In genomic region chr5:51935391-51936354, GRCm38 (mm10) we compare ENCODE assay signal across 25 mouse cellular contexts.
DNase-seq lines count a peak whose midpoint lies in the region; ATAC-seq and TF ChIP-seq lines count a peak whose summit lies in the region.
"Had no signal": no experiment of that assay in that cellular context is flagged by ENCODE, and none has a peak within 500 bp of the region (broad histone marks: within the 10 kb centered on the region; RNA-seq: fewer than 3 reads in every experiment).

No protein-coding gene starts in this region.

- H3K4me2 ChIP-seq in midbrain, embryonic 11.5 days = no peak overlapping the region
- no peak overlapping the region for H3K4me2 ChIP-seq in midbrain, embryonic 14.5 days (ENCODE audit: low read length)
- H3K4me2 ChIP-seq: forebrain, embryonic 15.5 days; hindbrain, embryonic 15.5 days; kidney, embryonic 15.5 days; limb, embryonic 12.5 days; midbrain, embryonic 12.5 days; neural tube, embryonic 13.5 days had no signal

- 82% methylated on average over 17 of the region's 17 CpGs for WGBS in heart, embryonic 10.5 days
- WGBS in midbrain, embryonic 11.5 days = 76% methylated on average over 17 of the region's 17 CpGs
- WGBS in midbrain, embryonic 14.5 days = 70% methylated on average over 17 of the region's 17 CpGs
- WGBS in olfactory bulb, adult 2 months = 69% methylated on average over 17 of the region's 17 CpGs

- no peaks in the 10 kb centered on the region for H3K9me3 ChIP-seq in heart, embryonic 10.5 days
- H3K9me3 ChIP-seq in midbrain, embryonic 11.5 days (ENCODE audit: control insufficient read depth, low read length) = no peaks in the 10 kb centered on the region
- no peaks in the 10 kb centered on the region for H3K9me3 ChIP-seq in midbrain, embryonic 14.5 days (ENCODE audit: control insufficient read depth, low read length)
- H3K9me3 ChIP-seq: forebrain, embryonic 15.5 days; hindbrain, embryonic 15.5 days; kidney, embryonic 15.5 days; limb, embryonic 12.5 days; midbrain, embryonic 12.5 days; neural tube, embryonic 13.5 days had no signal

- no peak overlapping the region for H3K9ac ChIP-seq in midbrain, embryonic 11.5 days (ENCODE audit: low read length)
- no peak overlapping the region for H3K9ac ChIP-seq in midbrain, embryonic 14.5 days (replicated peaks; ENCODE audit: low read length)
- H3K9ac ChIP-seq: forebrain, embryonic 15.5 days; hindbrain, embryonic 15.5 days; kidney, embryonic 15.5 days; limb, embryonic 12.5 days; liver, embryonic 14.5 days; midbrain, embryonic 12.5 days; neural tube, embryonic 13.5 days had no signal

- ATAC-seq in midbrain, embryonic 11.5 days (ENCODE audit: low FRiP score) = no peak
- ATAC-seq in midbrain, embryonic 14.5 days (ENCODE audit: low FRiP score, low TSS enrichment) = no peak
- ATAC-seq: forebrain, embryonic 15.5 days; intestine, embryonic 16.5 days had no signal

- H3K4me3 ChIP-seq in heart, embryonic 10.5 days = no peak overlapping the region
- H3K4me3 ChIP-seq in midbrain, embryonic 11.5 days (ENCODE audit: low read depth, low read length) = no peak overlapping the region
- H3K4me3 ChIP-seq in midbrain, embryonic 14.5 days (replicated peaks; ENCODE audit: low read depth, low read length) = no peak overlapping the region
- H3K4me3 ChIP-seq in olfactory bulb, adult 2 months (ENCODE audit: insufficient read depth, low read depth, low read length) = no peak overlapping the region
- H3K4me3 ChIP-seq: forebrain, embryonic 15.5 days; hindbrain, embryonic 15.5 days; kidney, embryonic 15.5 days; limb, embryonic 12.5 days; midbrain, embryonic 12.5 days; neural tube, embryonic 13.5 days had no signal

- TF ChIP-seq POLR2A in brain, embryonic 14.5 days (IDR thresholded peaks at IDR 0.05; ENCODE audit: borderline replicate concordance, extremely low read depth, insufficient read depth, insufficient read length, poor library complexity, severe bottlenecking) = no peak
- TF ChIP-seq POLR2A in olfactory bulb, adult 2 months (IDR thresholded peaks at IDR 0.05; ENCODE audit: insufficient read depth, low read depth, low read length) = no peak

- no peaks in the 10 kb centered on the region for H3K27me3 ChIP-seq in heart, embryonic 10.5 days (ENCODE audit: insufficient read depth, poor library complexity, severe bottlenecking)
- H3K27me3 ChIP-seq in midbrain, embryonic 11.5 days (ENCODE audit: control insufficient read depth, insufficient read depth, low read length) = no peaks in the 10 kb centered on the region
- H3K27me3 ChIP-seq in midbrain, embryonic 14.5 days (ENCODE audit: control insufficient read depth, insufficient read depth, low read length) = no peaks in the 10 kb centered on the region
- H3K27me3 ChIP-seq: forebrain, embryonic 15.5 days; hindbrain, embryonic 15.5 days; kidney, embryonic 15.5 days; limb, embryonic 12.5 days; midbrain, embryonic 12.5 days; neural tube, embryonic 13.5 days had no signal

- no peak for TF ChIP-seq CTCF in brain, embryonic 14.5 days (IDR thresholded peaks at IDR 0.05; ENCODE audit: borderline replicate concordance, extremely low read depth, insufficient read depth, insufficient read length)
- TF ChIP-seq CTCF in olfactory bulb, adult 2 months (IDR thresholded peaks at IDR 0.05; ENCODE audit: insufficient read depth, low read depth, low read length) = no peak

- H3K36me3 ChIP-seq in heart, embryonic 10.5 days = no peaks in the 10 kb centered on the region
- no peaks in the 10 kb centered on the region for H3K36me3 ChIP-seq in midbrain, embryonic 11.5 days (ENCODE audit: control insufficient read depth, insufficient read depth, low read length)
- H3K36me3 ChIP-seq in midbrain, embryonic 14.5 days (ENCODE audit: control insufficient read depth, insufficient read depth, low read length) = no peaks in the 10 kb centered on the region
- H3K36me3 ChIP-seq: forebrain, embryonic 15.5 days; hindbrain, embryonic 15.5 days; kidney, embryonic 15.5 days; limb, embryonic 12.5 days; midbrain, embryonic 12.5 days; neural tube, embryonic 13.5 days had no signal

- intact Hi-C loops in heart, postnatal 10 days (cut with DNase I) = no loop called here

- peak; percentile 64 for DNase-seq in heart, embryonic 10.5 days (ENCODE audit: low spot score)
- DNase-seq in heart, postnatal 10 days = no peak
- peak; percentile 66 for DNase-seq in midbrain, embryonic 11.5 days (ENCODE audit: low spot score, missing footprints)
- DNase-seq in midbrain, embryonic 14.5 days = no peak
- peak; percentile 8 for DNase-seq in brain, embryonic 14.5 days (ENCODE audit: low read depth)
- DNase-seq in kidney, adult 8-10 months = no peak
- DNase-seq: adrenal gland, adult 8-10 months; B cell, adult 2 months; cerebellum, adult 2 months; cerebellum, postnatal 36 days; kidney, postnatal 36 days; layer of hippocampus, postnatal 36 days; right cerebral cortex, adult 18-20 months; thymus, adult 18-20 months; thymus, postnatal 36 days had no signal

- H3K27ac ChIP-seq in heart, embryonic 10.5 days = no peak overlapping the region
- H3K27ac ChIP-seq in midbrain, embryonic 11.5 days (ENCODE audit: low read depth, low read length) = no peak overlapping the region
- no peak overlapping the region for H3K27ac ChIP-seq in midbrain, embryonic 14.5 days (replicated peaks; ENCODE audit: low read depth, low read length)
- 0 out of 2 replicates have a peak overlapping the region, but pooled peaks have one; percentile 3 for H3K27ac ChIP-seq in olfactory bulb, adult 2 months (ENCODE audit: insufficient read depth, low read depth, low read length)
- H3K27ac ChIP-seq: forebrain, embryonic 15.5 days; hindbrain, embryonic 15.5 days; kidney, embryonic 15.5 days; limb, embryonic 12.5 days; liver, embryonic 14.5 days; macrophage; midbrain, embryonic 12.5 days; neural tube, embryonic 13.5 days had no signal

- H3K4me1 ChIP-seq in heart, embryonic 10.5 days = no peaks in the 10 kb centered on the region
- no peaks in the 10 kb centered on the region; the same call in 1 of the 2 replicates for H3K4me1 ChIP-seq in midbrain, embryonic 11.5 days (ENCODE audit: control insufficient read depth, insufficient read depth, low read length)
- no peaks in the 10 kb centered on the region for H3K4me1 ChIP-seq in midbrain, embryonic 14.5 days (ENCODE audit: control insufficient read depth, insufficient read depth, low read length)
- H3K4me1 ChIP-seq in olfactory bulb, adult 2 months (ENCODE audit: control insufficient read depth, insufficient read depth, low read length) = peaks cover 13% of the 10 kb centered on the region
- H3K4me1 ChIP-seq: forebrain, embryonic 15.5 days; hindbrain, embryonic 15.5 days; kidney, embryonic 15.5 days; limb, embryonic 12.5 days had no signal

Comparison
In these comparisons a context has a peak if more than half of its experiments do, and no peak if none do; other contexts are left out.
1. DNase-seq: peak in heart, embryonic 10.5 days (single experiment), midbrain, embryonic 11.5 days (single experiment) and brain, embryonic 14.5 days (single experiment); none in heart, postnatal 10 days (0 of 2), midbrain, embryonic 14.5 days (single experiment) and kidney, adult 8-10 months (0 of 2).